Mouse (Mus musculus): ENCODE measurements around the gene Arih2. TPM values are rescaled to one million over a fixed set of nuclear protein-coding genes. Genes with fewer than 3 reads are reported as not detected.

Gene Arih2
- polyA plus RNA-seq, 1 experiment from 2014 or later: 50.9 TPM

DNA sequence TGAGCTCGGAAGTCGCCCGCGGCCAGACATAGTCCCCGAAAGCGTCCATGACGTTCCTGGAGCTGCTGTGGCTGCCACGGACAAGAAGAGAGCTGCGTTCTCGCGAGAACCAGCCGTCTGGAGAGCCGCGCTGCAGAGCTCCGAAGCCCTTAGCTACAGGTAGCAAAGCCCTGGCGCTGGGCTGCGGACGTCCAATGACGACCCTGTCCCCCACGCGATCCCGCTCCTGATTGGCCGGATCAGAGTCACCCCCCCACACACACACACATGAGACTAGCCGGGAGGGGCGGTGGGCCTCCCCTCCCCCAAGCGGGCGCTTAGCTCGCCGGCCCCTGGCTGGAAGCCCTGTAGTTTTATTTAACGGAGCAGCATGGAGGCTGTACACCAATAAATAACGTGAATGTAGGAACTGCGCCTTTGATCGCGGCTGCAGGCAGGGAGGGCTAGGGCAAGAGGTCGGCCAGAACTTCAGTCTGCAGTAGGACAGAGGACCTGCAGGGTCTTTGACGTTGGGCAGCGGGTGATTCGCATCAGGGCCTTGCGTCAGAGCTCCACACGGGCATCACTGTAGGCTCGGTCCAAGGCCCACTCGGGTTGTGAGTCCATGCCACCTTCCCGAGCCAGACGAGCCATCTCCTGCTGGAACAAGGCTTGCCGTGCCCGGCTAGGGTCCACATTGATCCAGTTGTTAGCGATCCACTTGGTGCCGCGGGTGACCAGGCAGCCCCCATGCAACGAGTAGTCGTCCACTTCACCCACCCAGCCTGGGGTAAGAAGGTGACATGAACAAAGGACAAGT is 70.4 kb downstream of the Arih2 start, which contains the start of gene Wdr6:
Gene Wdr6 (minus strand): TSS at position 195 of the 799 bp plus-strand sequence.
- DNase-seq (ENCODE audit: low spot score, missing footprints) (peak; percentile 99), ATAC-seq (ENCODE audit: low FRiP score) (peak; percentile 97)
- H3K9ac ChIP-seq (ENCODE audit: low read length): peak within 1 kb of the TSS; percentile 85
- peak within 1 kb of the TSS; percentile 78 for H3K4me2 ChIP-seq
- H3K4me3 ChIP-seq (ENCODE audit: low read depth, low read length): peak within 1 kb of the TSS; percentile 87
- peaks cover 36% of the 10 kb centered on the region for H3K4me1 ChIP-seq (ENCODE audit: control insufficient read depth, insufficient read depth, low read length)
- peak within 1 kb of the TSS; percentile 95 for H3K27ac ChIP-seq (ENCODE audit: low read depth, low read length)
- H3K27me3 ChIP-seq (ENCODE audit: control insufficient read depth, insufficient read depth, low read length): no peaks in the 10 kb centered on the region; the same call in 1 of the 2 replicates
- WGBS: 5% methylated on average over 51 of the region's 51 CpGs
- no peaks in the 10 kb centered on the region for H3K9me3 ChIP-seq (ENCODE audit: control insufficient read depth, low read length)
- peaks cover 3% of the 10 kb centered on the region for H3K36me3 ChIP-seq (ENCODE audit: control insufficient read depth, insufficient read depth, low read length)

DNA sequence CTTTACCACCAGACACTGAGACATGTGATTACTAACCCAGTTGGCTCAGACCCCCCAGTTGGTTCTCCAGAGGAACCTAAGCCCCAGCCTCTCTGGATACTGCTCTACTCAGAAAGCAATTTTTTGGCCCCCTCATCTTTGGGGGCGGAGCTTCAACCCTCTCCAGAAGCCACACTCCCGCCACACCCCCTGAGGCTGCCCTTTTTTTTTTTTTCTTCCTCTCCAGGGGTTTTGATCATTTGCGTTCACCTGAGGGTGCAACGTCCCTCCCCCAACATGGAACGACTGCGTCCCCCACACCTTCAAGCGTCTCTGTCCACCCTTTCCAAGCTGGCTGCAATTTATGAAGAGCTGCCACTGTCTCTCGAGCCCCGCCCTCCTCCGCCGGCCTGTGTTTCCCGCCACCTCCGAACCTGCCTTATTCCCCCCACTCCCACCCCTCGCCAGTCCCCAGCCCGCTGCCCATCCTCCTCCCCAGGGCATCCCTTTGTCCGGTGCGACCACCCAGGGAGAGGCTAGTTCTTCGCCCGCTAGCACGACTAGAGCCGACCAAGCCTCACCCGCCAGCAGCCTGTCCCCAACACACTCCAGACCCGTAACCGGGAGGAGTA is 71.1 kb downstream of the Arih2 start:
- Histone ChIP-seq H3K4me1 (ENCODE audit: control insufficient read depth, insufficient read depth, low read length) (peaks cover 38% of the 10 kb centered on the region), H3K9ac (ENCODE audit: low read length) (peak overlapping the region; percentile 85), H3K27ac (ENCODE audit: low read depth, low read length) (peak overlapping the region; percentile 95), H3K9me3 (ENCODE audit: control insufficient read depth, low read length) (no peaks in the 10 kb centered on the region), H3K4me2 (peak overlapping the region; percentile 78), H3K36me3 (ENCODE audit: control insufficient read depth, insufficient read depth, low read length) (peaks cover 8% of the 10 kb centered on the region), H3K27me3 (ENCODE audit: control insufficient read depth, insufficient read depth, low read length) (no peaks in the 10 kb centered on the region), H3K4me3 (ENCODE audit: low read depth, low read length) (peak overlapping the region; percentile 87)
- DNase-seq (ENCODE audit: low spot score, missing footprints) (peak; percentile 92), ATAC-seq (ENCODE audit: low FRiP score) (peak; percentile 77)
- under 1% methylated on average over 24 of the region's 24 CpGs for WGBS

DNA sequence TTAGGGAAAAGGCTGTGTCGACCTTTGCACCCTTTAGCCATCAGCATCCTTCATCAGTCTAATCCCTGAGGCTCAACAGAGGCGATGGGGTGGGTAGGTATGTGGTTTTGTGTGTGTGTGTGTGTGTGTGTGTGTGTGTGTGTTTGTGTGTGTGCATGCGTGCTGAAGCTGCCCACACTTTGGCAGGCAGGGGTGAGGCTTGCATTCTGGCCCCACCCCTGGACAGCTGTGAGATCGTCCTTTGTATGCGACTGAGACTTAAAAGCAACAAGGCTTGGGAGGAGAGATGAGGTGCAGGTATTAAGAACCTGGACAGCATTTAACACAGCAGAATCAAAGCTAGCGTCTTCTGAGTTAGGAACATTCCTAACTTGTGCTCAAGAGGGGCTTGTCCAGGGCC is 72.2 kb downstream of the Arih2 start:
- WGBS: 53% methylated on average over 6 of the region's 6 CpGs
- Histone ChIP-seq H3K27ac (ENCODE audit: low read depth, low read length) (no peak overlapping the region), H3K4me2 (peak overlapping the region; percentile 78), H3K27me3 (ENCODE audit: control insufficient read depth, insufficient read depth, low read length) (no peaks in the 10 kb centered on the region), H3K4me3 (ENCODE audit: low read depth, low read length) (peak overlapping the region; percentile 87), H3K36me3 (ENCODE audit: control insufficient read depth, insufficient read depth, low read length) (peaks cover 18% of the 10 kb centered on the region), H3K9ac (ENCODE audit: low read length) (peak overlapping the region; percentile 85), H3K9me3 (ENCODE audit: control insufficient read depth, low read length) (no peaks in the 10 kb centered on the region), H3K4me1 (ENCODE audit: control insufficient read depth, insufficient read depth, low read length) (peaks cover 38% of the 10 kb centered on the region)
- ATAC-seq (ENCODE audit: low FRiP score) (no peak), DNase-seq (ENCODE audit: low spot score, missing footprints) (no peak)

DNA sequence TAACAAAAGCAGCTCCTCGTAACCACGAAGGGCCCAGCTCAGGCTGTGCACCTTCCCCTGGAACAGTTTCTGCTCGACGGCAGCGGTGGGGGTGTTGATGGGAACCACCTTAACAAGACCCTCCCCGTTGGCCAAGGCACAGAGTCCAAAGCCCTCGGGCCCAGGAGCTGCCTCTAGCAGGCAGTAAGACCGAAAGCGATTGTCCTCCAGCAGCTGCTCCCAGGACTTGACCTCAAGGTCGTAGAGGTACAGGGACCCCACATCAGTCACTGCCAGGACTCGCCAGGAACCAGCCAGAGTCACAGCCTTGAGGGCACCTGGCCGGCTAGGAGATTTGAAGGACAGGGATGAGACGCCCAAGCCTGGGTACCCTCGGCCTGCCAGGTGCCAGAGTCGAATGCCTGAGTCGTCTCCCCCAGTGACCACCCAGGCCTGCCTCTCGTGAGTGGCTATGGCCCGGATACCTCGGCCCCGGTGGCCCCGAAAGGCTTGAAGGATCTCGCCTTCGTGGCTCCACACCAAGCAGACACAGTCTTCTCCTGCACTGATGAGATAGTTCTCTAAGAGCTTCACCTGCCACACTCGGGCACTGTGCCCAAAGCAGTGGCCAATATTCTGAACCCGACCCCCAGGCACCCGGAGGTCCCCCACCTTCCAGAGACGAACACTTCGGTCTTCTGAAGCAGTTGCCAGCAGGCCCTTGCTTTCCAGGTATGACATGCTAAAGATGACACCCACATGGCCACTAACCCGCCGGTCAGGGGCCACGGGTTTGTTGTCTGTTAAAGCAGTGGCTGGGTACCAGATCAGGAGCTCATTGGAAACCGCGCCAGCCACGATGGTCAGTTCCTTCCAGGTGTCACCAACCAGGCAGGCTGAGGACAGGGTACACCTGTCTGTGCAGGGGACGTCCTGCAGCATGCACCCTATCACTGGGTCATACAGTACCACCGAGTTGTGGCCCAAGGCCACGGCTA is 73.6 kb downstream of the Arih2 start:
- ATAC-seq (ENCODE audit: low FRiP score) (no peak), DNase-seq (ENCODE audit: low spot score, missing footprints) (no peak)
- Histone ChIP-seq H3K9me3 (ENCODE audit: control insufficient read depth, low read length) (no peaks in the 10 kb centered on the region), H3K27me3 (ENCODE audit: control insufficient read depth, insufficient read depth, low read length) (no peaks in the 10 kb centered on the region), H3K36me3 (ENCODE audit: control insufficient read depth, insufficient read depth, low read length) (peaks cover 23% of the 10 kb centered on the region), H3K4me1 (ENCODE audit: control insufficient read depth, insufficient read depth, low read length) (peaks cover 40% of the 10 kb centered on the region), H3K9ac (ENCODE audit: low read length) (no peak overlapping the region), H3K4me2 (no peak overlapping the region), H3K4me3 (ENCODE audit: low read depth, low read length) (no peak overlapping the region), H3K27ac (ENCODE audit: low read depth, low read length) (no peak overlapping the region)
- 90% methylated on average over 37 of the region's 37 CpGs for WGBS

DNA sequence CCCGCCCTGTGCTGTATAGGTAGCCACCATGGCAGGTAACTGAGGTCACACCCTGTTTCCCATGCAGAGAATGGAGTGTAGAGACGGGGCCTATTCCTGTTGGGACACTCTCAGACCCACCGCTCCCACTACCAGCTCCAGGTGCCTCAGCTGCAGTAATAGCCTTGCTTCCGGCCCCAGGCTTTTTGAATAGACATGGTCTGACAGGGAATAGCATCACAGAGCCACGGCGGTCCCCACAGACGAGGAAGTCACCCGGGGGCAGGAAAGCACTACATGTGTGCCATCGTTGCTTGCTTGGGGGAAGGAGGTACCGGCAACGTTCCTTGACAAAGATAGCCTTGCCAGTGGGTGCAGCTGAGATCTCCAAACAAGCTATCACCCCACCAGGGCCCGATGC is 74.3 kb downstream of the Arih2 start:
- Histone ChIP-seq H3K9ac (ENCODE audit: low read length) (no peak overlapping the region), H3K9me3 (ENCODE audit: control insufficient read depth, low read length) (no peaks in the 10 kb centered on the region), H3K27me3 (ENCODE audit: control insufficient read depth, insufficient read depth, low read length) (no peaks in the 10 kb centered on the region), H3K27ac (ENCODE audit: low read depth, low read length) (no peak overlapping the region), H3K4me1 (ENCODE audit: control insufficient read depth, insufficient read depth, low read length) (peaks cover 47% of the 10 kb centered on the region), H3K4me3 (ENCODE audit: low read depth, low read length) (no peak overlapping the region), H3K4me2 (no peak overlapping the region), H3K36me3 (ENCODE audit: control insufficient read depth, insufficient read depth, low read length) (peaks cover 23% of the 10 kb centered on the region)
- ATAC-seq (ENCODE audit: low FRiP score): no peak
- 92% methylated on average over 12 of the region's 12 CpGs for WGBS
- no peak for DNase-seq (ENCODE audit: low spot score, missing footprints)

DNA sequence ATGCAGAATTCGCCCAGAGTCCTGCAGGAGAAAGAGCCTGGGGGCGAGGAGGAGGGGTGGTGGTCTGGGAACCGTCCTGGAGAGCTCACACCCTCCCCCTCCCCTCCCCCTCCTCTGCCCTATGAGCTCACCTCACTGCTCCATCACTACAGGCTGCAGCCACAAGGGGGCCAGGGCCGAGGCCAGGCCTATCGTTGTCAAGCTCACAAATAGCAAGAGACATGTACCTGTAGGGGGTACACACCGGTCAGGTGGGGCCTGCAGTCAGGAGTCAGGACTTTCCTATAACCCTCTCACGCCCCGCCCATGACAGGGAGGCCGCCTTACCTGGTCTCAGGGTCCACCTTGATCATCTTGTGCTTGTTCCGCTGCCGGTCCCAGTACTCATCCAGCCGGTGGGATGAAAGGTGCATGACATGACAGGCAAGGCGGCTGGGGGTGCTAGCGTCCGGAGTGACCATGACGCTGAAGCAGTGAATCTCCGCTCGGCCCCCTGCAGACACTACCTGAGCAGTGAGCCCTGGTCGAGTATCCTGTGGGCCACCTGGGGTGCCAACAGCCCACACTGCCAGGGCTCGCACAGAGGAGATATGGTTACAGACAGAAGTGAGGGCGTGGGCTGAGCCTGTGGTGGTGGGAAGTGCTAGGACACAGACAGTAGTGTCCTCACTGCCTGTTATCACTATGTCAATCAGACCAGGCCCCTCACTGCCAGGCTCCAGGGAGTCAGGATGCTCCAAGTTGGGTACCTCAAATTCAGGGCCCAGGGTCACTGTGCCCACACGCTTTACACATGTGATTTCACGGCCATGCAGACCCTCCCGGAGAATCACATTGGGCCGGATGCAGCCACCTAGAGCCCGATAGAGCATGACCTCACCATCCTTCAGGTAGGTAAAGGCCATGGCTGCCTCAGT is 75.2 kb downstream of the Arih2 start:
- no peak for ATAC-seq (ENCODE audit: low FRiP score)
- Histone ChIP-seq H3K4me3 (ENCODE audit: low read depth, low read length) (no peak overlapping the region), H3K4me2 (0 out of 2 replicates have a peak overlapping the region, but pooled peaks have one; percentile 11), H3K27ac (ENCODE audit: low read depth, low read length) (no peak overlapping the region), H3K4me1 (ENCODE audit: control insufficient read depth, insufficient read depth, low read length) (peaks cover 47% of the 10 kb centered on the region), H3K9ac (ENCODE audit: low read length) (no peak overlapping the region; the same call in 1 of the 2 replicates), H3K36me3 (ENCODE audit: control insufficient read depth, insufficient read depth, low read length) (peaks cover 23% of the 10 kb centered on the region), H3K27me3 (ENCODE audit: control insufficient read depth, insufficient read depth, low read length) (no peaks in the 10 kb centered on the region), H3K9me3 (ENCODE audit: control insufficient read depth, low read length) (no peaks in the 10 kb centered on the region)
- 49% methylated on average over 26 of the region's 26 CpGs for WGBS
- peak; percentile 94 for DNase-seq (ENCODE audit: low spot score, missing footprints)

DNA sequence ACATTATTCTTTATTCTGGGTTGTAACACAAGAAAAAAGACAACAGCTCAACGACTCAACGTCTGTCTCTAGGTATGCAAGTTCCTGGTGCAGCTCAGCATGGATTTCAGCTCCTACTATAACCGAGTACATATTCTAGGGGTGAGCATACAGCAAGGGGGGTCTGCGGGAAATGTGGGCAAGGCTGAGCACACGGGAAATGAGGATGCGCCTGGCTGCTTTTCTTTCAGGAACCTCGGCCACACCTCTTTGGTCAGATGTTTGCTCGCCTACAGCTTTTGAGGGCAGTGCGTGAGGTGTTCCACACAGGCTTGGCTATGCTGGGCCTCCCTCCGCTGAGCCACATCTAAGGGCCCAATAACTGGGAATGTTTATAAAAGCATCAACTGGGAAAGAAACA is 76.9 kb downstream of the Arih2 start:
- ATAC-seq (ENCODE audit: low FRiP score): no peak
- Histone ChIP-seq H3K27me3 (ENCODE audit: control insufficient read depth, insufficient read depth, low read length) (no peaks in the 10 kb centered on the region), H3K4me2 (no peak overlapping the region), H3K27ac (ENCODE audit: low read depth, low read length) (no peak overlapping the region), H3K4me3 (ENCODE audit: low read depth, low read length) (no peak overlapping the region), H3K9me3 (ENCODE audit: control insufficient read depth, low read length) (no peaks in the 10 kb centered on the region), H3K4me1 (ENCODE audit: control insufficient read depth, insufficient read depth, low read length) (peaks cover 50% of the 10 kb centered on the region), H3K9ac (ENCODE audit: low read length) (no peak overlapping the region), H3K36me3 (ENCODE audit: control insufficient read depth, insufficient read depth, low read length) (peaks cover 23% of the 10 kb centered on the region)
- no peak for DNase-seq (ENCODE audit: low spot score, missing footprints)
- 84% methylated on average over 10 of the region's 10 CpGs for WGBS

DNA sequence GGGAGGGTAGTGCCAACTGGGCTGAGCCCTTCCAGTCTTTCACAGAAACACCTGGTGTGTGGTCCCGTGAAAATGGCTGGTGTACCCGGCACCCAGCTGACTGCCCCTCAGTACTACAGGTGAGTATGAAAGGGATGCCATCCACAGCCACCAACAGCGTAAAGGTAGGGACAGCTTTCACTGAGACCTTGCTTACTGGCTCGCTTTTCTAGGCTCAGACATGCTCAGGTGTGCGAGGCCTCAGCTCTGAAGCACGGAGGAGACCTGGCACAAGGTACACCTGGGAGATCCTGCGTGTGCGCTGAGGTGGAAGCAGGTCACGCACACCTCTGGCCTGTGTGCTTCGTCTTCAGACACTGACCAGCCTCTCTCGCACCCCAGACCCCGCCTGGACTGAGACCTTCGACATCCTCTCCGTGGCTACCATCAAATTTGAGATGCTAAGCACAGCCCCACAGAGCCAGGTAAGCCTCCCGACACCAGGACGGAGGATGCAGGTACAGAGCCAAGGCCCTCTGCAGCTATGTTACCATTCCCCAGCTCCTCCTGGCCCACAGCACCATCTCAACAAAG is 77.7 kb downstream of the Arih2 start:
- Histone ChIP-seq H3K4me1 (ENCODE audit: control insufficient read depth, insufficient read depth, low read length) (peaks cover 44% of the 10 kb centered on the region), H3K27me3 (ENCODE audit: control insufficient read depth, insufficient read depth, low read length) (no peaks in the 10 kb centered on the region), H3K27ac (ENCODE audit: low read depth, low read length) (no peak overlapping the region), H3K4me2 (no peak overlapping the region), H3K9ac (ENCODE audit: low read length) (no peak overlapping the region), H3K9me3 (ENCODE audit: control insufficient read depth, low read length) (no peaks in the 10 kb centered on the region), H3K36me3 (ENCODE audit: control insufficient read depth, insufficient read depth, low read length) (peaks cover 23% of the 10 kb centered on the region), H3K4me3 (ENCODE audit: low read depth, low read length) (no peak overlapping the region)
- ATAC-seq (ENCODE audit: low FRiP score) (no peak), DNase-seq (ENCODE audit: low spot score, missing footprints) (no peak)
- WGBS: 96% methylated on average over 16 of the region's 16 CpGs

All from midbrain, embryonic 11.5 days (tissue).